Mouse (Mus musculus) T-helper 17 cell (primary cell): ENCODE data around the gene Dock4.

Experiments used
- in situ Hi-C, 2 experiments: fragments of 300-600 bp; cut with MboI, MseI; formaldehyde crosslinking; loops; 1 replicate in 1 of 2; 2 replicates in 1 of 2; pipeline ENCODE4 v1.15.1; 2025; ENCODE audit warnings: high pct_unique_total_duplicates in 2 of 2

Dock4 gene

DNA sequence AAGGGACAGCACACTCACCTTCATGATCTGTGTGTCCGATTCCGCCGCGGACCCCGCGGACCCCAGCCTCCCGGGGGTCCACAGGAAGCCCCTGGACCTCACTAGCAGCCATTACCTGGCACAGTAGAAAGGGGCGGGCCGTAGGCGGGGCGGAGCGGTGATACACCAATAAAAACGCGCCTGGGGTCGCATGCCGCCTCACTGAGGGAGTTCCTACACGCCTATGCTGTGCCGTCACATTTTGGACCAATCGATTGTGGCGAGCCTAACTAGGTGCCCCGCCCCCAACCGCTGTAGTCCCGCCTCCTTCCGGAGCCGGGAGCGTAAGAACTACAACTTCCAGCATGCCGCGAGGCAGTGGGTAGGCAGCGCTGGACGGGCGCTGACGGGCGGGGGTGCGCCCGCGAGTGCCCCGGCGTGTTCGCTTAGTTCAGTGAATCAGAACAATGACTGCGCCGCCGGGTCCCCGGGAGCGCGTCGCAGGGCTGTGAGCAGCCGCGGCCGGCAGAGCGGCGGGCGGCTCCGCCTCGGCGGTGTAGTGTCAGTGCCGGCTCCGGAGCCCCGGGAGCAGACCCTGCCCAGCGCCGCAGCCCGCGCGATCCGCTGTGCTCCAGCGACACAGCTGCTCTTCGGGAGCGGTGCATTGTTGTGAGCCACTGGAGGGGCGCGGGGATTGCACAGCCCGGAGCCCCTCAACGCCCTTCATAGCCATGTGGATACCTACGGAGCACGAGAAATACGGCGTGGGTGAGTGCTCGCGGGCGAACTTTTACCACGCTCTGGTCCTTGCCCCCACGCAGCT lies at the start of gene Dock4, which contains the start of gene Zfp277:
Dock4 (plus strand) TSS at position 305 of the 802 bp plus-strand sequence.
Zfp277 (minus strand) TSS at position 255 of the 802 bp plus-strand sequence.
- in situ Hi-C loops: loop anchor here (5.0 to 25.0 kb wide), 4 partner anchors 219 to 579 kb away; partner anchors contain the start of genes Arl4a (in 1 of the 2) and Immp2l (in 1 of the 2)

DNA sequence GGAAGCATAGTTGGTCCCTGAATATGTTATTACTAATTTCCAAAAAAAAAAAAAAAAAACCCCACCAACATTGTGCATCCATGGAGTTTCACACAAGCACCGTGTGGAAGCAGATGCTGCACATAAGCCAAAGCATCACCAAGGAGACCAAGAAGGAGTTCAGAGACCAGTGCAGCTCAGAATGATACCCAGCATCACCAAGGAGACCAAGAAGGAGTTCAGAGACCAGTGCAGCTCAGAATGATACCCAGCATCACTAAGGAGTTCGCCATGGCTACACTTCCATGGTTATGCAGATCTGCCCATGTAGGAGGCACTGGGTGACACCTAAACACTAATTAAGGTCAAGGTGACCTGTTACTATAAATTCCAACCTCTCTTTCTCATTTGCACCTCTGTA lies 46.8 kb upstream of the Dock4 start:
- in situ Hi-C loops: no loop called here

DNA sequence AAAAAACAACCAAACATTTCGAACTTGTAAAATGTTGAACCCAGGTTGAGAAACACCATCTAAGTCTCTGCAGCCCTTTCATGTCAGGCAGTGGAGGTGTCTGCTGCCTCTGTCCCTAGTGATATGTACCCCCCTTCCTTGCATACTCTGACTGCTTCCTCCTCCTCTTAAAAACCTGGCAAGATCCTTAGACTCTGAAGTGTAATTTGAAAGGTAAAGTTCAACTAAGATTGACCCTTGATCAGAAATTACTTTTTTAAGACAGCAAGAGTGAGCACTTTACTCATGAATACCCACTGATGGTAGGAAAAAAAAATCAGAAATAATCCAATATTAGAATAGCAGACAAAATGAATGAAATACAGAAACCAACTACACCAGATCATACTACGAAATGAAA lies 46.4 kb upstream of the Dock4 start:
- in situ Hi-C loops: no loop called here

DNA sequence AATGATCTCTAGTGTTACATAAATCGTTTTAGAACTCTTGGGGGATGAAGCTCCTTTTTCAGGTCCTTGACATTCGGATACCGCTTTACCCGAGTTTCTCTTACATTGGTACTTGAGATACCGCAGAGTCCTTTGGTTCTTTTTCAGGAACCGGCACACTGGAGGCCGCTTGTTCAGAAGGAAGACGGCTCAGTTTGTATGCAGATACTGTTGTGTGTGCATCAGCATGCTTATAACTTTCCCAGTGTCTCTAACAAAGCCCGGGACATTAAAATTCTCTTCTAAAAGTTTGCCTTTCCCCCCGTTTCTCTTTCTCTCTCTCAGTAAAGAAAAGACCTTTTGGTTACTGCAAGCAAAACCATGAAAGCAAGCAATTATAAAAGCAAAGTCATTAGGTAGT lies 45.9 kb upstream of the Dock4 start:
- in situ Hi-C loops: no loop called here

DNA sequence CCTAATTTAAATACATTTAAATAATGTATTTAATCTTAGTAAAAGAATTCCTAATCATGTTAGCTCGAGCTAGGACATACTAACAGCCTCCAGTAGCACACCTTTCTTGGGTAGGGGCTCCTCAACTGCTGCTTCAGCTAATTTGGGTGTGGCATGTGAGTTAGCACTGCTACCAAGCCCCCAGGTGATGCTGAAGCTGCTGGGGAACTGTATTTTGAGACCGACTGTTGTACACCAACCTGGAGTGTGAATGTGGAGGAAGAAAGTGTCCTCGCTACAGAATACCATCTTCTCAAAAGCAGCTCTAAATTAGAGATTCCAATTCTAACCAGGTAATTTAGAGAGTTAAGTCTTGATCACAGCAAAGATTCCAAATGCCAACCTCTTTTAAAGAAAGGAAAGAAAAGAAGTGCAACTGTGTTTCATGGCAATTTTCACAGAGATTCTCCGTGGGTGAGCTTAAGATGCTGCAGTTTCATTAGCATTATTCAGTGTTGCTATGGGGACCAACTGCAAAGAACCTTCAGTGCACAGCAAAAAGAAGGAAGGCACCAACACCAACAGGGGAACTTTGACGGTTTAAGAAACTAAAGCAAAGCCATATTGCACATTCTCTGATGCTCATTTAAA lies 31.0 kb upstream of the Dock4 start:
- in situ Hi-C loops: loop anchor here (5.0 to 10.0 kb wide), 2 partner anchors 77 to 1200 kb away; no protein-coding TSS in a partner anchor

DNA sequence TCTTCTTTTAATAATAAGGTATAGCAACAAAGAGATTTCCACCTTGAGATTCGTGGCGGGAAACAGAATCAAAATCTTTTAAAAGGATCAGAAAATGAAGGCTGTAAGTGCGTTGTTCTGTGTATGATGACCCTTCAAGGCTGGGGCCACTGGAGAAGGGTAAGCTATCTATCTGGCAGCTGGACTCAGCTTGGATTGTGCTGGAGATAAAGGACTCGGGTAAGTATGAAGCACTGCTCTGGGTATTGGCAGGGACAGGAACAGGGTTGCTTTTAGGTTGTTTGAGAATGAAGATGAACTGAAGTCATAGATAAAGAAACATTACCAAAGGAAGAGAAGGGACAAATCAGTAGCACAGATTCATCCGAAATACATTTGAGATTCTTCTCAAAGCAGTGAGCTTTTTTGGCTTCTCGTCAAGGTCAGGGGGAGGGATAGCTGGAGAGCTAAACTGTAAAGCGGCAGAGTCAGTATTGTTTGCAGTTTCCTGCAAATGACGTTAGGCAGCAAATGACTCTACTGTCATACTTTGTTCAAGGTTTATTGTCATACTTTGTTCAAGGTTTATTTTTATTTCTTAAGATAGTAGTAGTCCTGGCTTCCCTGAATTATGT lies 30.3 kb upstream of the Dock4 start:
- in situ Hi-C loops: loop anchor here in 1 of 2 experiments (10.0 kb wide), 1 partner anchor 1201 kb away; no protein-coding TSS in a partner anchor

GRCm38 (mm10) chr12:40417257-40417656 lies 28.5 kb upstream of the Dock4 start:
- in situ Hi-C loops: loop anchor here in 1 of 2 experiments (10.0 kb wide), 1 partner anchor 1202 kb away; no protein-coding TSS in a partner anchor

DNA sequence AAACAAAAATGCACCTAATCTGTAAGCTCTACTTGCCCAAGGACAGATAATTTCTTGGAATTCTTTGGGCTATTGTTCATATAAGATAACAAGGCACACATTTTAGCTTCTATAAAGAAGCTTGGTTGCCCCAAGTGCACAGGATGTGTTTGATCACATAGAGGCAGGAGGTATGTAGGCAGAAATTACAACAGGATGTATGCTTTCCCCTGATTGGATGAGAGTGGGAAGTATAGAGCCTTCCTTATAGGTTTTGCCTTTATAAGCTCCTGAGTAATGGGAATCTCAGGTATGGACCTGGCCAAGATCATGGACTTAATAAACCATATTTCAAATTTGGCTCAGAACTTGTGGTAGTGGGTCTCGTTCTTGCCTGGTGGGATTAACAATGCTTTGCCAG lies 20.8 kb upstream of the Dock4 start:
- in situ Hi-C loops: loop anchor here in 1 of 2 experiments (25.0 kb wide), 1 partner anchor 388 kb away; the partner anchor contains the start of gene Arl4a

GRCm38 (mm10) chr12:40427606-40428005 lies 18.1 kb upstream of the Dock4 start:
- in situ Hi-C loops: loop anchor here in 1 of 2 experiments (25.0 kb wide), 1 partner anchor 390 kb away; the partner anchor contains the start of gene Arl4a

GRCm38 (mm10) chr12:40429976-40430375 lies 15.8 kb upstream of the Dock4 start:
- in situ Hi-C loops: loop anchor here in 1 of 2 experiments (10.0 to 25.0 kb wide), 2 partner anchors 175 to 393 kb away; partner anchors contain the start of gene Arl4a

DNA sequence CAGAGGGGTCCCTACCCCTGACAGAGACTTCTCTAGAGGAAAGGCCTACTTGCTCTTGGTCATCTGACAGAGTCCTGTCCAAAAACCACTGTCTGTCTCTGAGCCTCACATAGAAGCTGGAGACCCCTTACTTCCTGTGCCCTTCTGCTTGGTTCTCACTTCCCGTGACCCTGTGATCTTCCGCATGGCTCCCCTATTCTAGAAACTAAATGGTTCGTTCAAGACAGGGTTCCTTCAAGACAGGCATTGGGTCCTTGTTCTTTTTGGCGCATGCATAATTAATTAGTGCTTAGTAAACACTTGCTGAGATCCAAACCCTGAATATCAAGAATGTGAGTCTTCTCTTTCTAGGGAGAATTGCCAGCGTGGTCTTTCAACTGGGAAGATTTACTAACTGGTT lies 14.7 kb upstream of the Dock4 start:
- in situ Hi-C loops: loop anchor here in 1 of 2 experiments (10.0 to 25.0 kb wide), 2 partner anchors 176 to 394 kb away; partner anchors contain the start of gene Arl4a

DNA sequence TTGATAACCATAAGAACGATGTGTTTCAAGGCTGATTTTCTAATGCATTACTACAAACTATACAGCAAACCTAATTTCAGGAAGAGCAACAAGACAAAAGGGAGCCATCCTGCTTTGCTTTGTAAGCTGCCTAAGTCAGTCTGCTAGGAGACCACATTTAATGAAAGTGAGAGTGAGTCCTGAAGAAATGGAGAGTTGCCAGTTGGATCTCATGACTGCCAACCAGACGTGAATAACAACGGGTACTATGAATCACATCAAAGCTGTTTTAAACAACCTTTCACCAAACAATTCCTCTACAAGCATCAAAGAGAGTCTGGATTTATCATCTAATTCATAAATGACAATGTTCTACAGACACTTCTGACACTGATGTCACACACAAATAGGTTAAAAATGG lies 11.7 kb upstream of the Dock4 start:
- in situ Hi-C loops: loop anchor here in 1 of 2 experiments (10.0 to 25.0 kb wide), 2 partner anchors 179 to 397 kb away; partner anchors contain the start of gene Arl4a

DNA sequence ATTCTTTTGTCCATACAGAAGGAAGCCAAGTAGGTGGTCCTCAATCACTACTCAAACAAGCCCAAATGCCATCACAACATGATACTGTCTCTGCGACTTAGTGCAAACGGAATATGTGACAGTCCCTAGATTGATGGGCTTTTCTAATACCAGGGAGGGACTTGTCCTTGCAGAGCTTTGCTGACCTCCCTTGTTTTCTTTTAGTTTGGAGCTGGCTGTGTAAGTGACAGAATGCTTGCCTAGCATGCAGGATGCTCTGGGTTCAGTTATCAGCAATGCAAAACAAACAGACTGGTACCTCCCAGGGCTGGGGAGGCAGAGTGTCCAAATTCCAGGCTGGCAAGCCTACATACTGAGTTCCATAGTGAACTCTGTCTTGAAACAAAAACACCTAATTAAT lies 7.7 kb upstream of the Dock4 start:
- in situ Hi-C loops: loop anchor here in 1 of 2 experiments (10.0 to 25.0 kb wide), 2 partner anchors 183 to 401 kb away; partner anchors contain the start of gene Arl4a

DNA sequence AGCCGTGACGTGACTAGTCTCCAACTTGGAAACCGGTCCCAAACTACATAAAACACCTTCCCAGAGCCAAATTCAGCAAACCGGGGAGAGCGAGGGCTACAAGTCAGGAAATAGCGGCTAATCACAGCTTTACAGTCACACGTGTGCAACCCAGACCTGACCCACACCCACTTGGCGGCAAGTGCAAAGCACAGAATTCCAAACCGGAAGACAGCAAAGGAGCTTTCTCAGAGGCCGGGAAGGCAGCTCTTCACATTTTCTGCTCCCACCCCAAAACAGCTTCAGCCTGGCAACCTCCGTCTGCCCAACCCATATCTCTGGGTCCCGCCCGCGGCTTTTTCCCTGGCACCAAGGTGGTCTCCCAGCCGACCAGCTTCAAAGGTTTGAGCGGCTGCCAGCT lies 546 bp upstream of the Dock4 start:
- in situ Hi-C loops: loop anchor here (5.0 to 25.0 kb wide), 4 partner anchors 218 to 580 kb away; partner anchors contain the start of genes Arl4a (in 1 of the 2) and Immp2l (in 1 of the 2)

DNA sequence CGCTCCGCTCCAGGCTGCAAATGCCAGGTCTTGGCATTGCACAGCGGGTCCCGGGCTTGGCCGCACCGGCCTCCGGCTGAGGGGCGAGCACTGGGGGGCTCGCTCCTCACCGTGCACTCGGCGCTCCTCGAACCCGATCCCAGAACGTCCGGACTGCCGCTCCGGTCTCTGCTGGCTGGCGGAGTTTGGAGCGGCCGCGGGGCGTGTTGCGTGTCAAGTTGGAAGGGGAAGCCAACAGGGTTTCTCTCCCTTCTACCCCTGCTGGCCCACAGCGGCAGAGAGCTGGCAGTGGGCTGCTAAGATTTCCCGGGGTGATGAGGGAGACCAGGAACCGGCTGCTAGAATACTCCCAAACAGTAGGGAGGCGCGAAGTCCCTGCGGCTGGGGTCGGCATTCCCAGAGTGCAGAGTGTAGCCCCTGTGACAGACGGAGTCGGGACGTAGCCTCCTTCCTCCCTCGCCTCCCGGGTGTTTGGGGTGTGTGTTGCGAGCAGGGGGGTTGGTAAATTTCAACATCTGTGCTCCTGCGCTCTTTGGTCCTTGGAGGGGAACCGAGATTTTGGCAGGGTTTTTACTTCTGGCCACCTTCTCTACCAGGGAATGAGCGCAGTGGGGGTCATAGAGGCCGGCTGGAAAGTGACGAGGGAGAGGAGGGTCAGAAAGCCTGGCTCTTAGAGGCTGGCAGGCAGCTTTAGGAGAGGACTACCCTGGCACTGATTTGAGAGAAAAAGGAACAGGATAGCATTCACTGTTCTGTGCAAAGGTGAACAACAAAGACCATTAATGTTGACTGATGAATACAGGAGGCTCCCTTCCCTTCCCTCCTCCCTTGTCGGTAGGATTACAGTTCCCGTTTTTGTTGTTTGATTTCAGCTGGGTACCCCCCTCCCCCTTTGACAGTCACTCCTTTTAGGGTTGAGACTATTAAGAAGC lies 964 bp downstream of the Dock4 start:
- in situ Hi-C loops: loop anchor here (5.0 to 25.0 kb wide), 4 partner anchors 219 to 578 kb away; partner anchors contain the start of genes Arl4a (in 1 of the 2) and Immp2l (in 1 of the 2)

DNA sequence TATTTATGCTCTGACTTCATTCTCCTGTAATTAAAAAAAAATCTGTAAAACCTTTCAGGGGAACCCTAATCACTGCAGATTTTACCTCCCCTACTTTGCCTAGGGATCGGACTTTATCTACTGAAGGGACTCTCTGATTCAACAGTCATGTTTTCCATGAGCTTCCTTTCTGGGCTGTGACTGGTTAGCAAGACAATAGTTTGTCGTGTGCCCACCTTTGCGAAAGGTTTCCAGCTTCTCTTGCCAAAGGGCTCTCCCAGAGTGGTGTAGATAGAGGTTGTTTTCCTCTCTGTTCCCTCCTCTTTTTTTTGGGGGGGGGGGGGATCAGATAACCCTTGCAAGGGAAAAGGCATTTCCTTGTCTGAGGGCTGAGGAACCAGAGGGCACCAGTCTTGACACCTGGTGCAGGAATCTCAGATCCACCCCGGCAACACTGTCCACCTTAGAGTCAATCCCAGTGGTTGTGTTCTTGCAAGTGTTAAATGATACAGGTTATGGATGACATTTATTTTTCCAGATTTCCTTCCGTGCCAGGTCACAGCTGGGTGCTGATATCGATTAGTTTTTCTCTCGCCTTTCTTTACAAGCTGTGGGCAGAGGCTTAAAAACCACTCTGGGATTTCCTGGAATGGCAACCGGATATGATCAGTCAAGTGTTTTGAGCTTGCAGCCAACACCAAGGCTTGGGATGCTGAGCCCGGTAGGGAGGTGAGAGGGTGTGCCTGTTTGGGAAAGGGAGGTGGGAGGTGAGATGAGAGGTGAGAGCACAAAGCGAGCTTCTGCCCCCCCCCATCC lies 2.0 kb downstream of the Dock4 start:
- in situ Hi-C loops: loop anchor here (5.0 to 25.0 kb wide), 4 partner anchors 220 to 577 kb away; partner anchors contain the start of genes Arl4a (in 1 of the 2) and Immp2l (in 1 of the 2)

DNA sequence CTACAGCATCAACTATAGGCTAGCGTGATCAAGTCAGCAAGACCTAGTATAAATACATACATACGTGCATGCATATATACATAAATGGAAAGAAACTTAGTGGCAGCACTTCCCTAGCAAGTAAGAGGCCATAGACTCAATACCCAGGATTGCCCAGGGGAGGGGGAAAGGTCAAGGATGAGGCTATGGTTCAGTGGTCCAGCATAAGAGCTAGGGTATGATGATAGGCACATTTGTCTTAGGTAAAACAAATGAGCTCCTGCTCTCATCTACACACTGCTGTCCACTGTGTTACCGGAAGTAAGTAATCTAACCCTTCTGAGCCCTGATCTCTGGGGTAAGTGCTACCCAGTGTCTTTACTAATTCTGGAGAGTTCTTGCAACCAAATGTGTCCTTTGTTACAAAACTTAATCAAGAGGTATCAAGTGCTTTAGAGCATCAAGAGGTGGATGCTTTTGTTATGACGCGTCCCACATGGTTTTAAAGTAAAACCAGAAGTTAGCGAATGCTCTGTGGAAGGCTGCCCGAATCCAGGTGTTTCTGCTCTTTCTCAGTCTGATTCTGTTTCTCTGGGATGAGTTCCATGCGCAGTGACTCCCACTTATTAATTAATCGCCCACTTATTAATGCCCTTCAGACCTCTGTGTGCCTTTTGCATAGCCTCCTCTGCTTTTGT lies 3.5 kb downstream of the Dock4 start:
- in situ Hi-C loops: loop anchor here (5.0 to 25.0 kb wide), 4 partner anchors 222 to 576 kb away; partner anchors contain the start of genes Arl4a (in 1 of the 2) and Immp2l (in 1 of the 2)

DNA sequence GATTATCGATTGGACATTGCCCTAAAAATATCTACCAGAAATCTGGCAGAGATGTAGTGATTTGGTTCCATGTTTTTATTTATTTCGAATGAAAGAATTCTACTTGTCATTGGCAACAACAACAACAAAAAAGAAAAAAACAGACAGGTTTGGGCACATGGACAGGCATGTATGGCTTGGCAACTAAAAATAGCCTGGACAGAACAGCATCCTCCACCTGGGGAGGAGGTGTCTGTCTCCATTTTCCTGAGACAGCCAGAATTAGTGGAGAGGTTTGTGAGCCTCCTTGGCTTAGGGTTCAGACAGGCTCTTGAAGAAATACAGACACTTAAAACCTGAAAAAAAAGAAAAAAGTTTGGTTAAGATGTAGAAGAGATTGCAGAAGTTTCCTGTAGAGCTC lies 10.8 kb downstream of the Dock4 start:
- in situ Hi-C loops: no loop called here
